Mouse (Mus musculus) left cerebral cortex, postnatal 10 days (tissue): ENCODE data around the gene Zbtb8b. TPM values are rescaled to one million over a fixed set of nuclear protein-coding genes. Genes with fewer than 3 reads are reported as not detected.
A peak's percentile ranks its signal among the peaks of the same experiment; 100 is the strongest.
"Not testable (repeated sequence)": the region's sequence is repeated elsewhere in the genome, so short reads cannot be mapped to it uniquely, and the experiment has no call there.

ENCODE experiments used
- DNase-seq, 2 experiments: peaks; one replicate each; pipeline ENCODE4 v3.0.0; 2021 to 2022; ENCODE audit warnings: low spot score in 2 of 2, mixed read lengths in 1 of 2; ENCODE audit errors: extremely low spot score in 1 of 2
- intact Hi-C: fragments of 180-260 bp; cut with DNase I; formaldehyde crosslinking; loops from one replicate; pipeline ENCODE4 v1.15.1; 2025
- total RNA-seq, 2 experiments: library from RNA; stranded (reverse); gene quantifications; 2 replicates each; pipeline ENCODE4 v1.2.3; 2021

The Zbtb8b gene
- total RNA-seq = 1 to 10 TPM; 4.6 to 4.7 TPM

- peak; percentile 74 to 79 for DNase-seq
- intact Hi-C loops = no loop called here
Observed at GRCm38 (mm10) chr4:129440340-129441063, at the start of gene Zbtb8b. Gene Zbtb8b, minus strand, starts transcription at chr4:129440853.

GRCm38 (mm10) chr4:129481090-129481489, 40.4 kb upstream of the Zbtb8b start:
- no peak for DNase-seq
- intact Hi-C loops = no loop called here

- no peak for DNase-seq
- intact Hi-C loops = no loop called here
Observed at GRCm38 (mm10) chr4:129479863-129480262, 39.2 kb upstream of the Zbtb8b start.

- no peak for DNase-seq
- intact Hi-C loops = no loop called here
Observed at GRCm38 (mm10) chr4:129476047-129476446, 35.4 kb upstream of the Zbtb8b start.

- DNase-seq = no peak
- intact Hi-C loops = no loop called here
Observed at GRCm38 (mm10) chr4:129464286-129464815, 23.7 kb upstream of the Zbtb8b start.

- intact Hi-C loops = no loop called here
- no peak for DNase-seq
Observed at GRCm38 (mm10) chr4:129463097-129464059, 22.7 kb upstream of the Zbtb8b start.

GRCm38 (mm10) chr4:129462118-129462517, 21.5 kb upstream of the Zbtb8b start:
- no peak for DNase-seq
- intact Hi-C loops = no loop called here

GRCm38 (mm10) chr4:129461183-129461960, 20.7 kb upstream of the Zbtb8b start, which contains the start of gene Bsdc1:
Gene Bsdc1, plus strand, starts transcription at chr4:129461581.
- intact Hi-C loops = no loop called here

GRCm38 (mm10) chr4:129460827-129461182, 20.2 kb upstream of the Zbtb8b start:
- intact Hi-C loops = no loop called here
- DNase-seq = no peak

More at GRCm38 (mm10) chr4:129461183-129461960, 20.7 kb upstream of the Zbtb8b start, which contains the start of gene Bsdc1:
- peak; percentile 99 to 100 for DNase-seq

- no peak for DNase-seq
- intact Hi-C loops = loop anchor here (5.0 kb wide), 1 partner anchor 252 kb away; no protein-coding TSS in a partner anchor
Observed at GRCm38 (mm10) chr4:129459726-129460125, 19.1 kb upstream of the Zbtb8b start.

- intact Hi-C loops = loop anchor here (5.0 kb wide), 1 partner anchor 250 kb away; no protein-coding TSS in a partner anchor
- DNase-seq = not testable (repeated sequence)
Observed at GRCm38 (mm10) chr4:129457311-129457710, 16.7 kb upstream of the Zbtb8b start.

GRCm38 (mm10) chr4:129456126-129456525, 15.5 kb upstream of the Zbtb8b start:
- intact Hi-C loops = loop anchor here (5.0 kb wide), 1 partner anchor 249 kb away; no protein-coding TSS in a partner anchor

GRCm38 (mm10) chr4:129455265-129455664, 14.6 kb upstream of the Zbtb8b start:
- intact Hi-C loops = loop anchor here (2.0 to 5.0 kb wide), 2 partner anchors 104 to 248 kb away; no protein-coding TSS in a partner anchor
- peak; percentile 54 to 80 for DNase-seq

More at GRCm38 (mm10) chr4:129456126-129456525, 15.5 kb upstream of the Zbtb8b start:
- no peak for DNase-seq

- intact Hi-C loops = no loop called here
Observed at GRCm38 (mm10) chr4:129451471-129452169, 11.0 kb upstream of the Zbtb8b start.

GRCm38 (mm10) chr4:129450851-129451250, 10.2 kb upstream of the Zbtb8b start:
- DNase-seq = no peak
- intact Hi-C loops = no loop called here

More at GRCm38 (mm10) chr4:129451471-129452169, 11.0 kb upstream of the Zbtb8b start:
- DNase-seq = no peak

GRCm38 (mm10) chr4:129448713-129449112, 8.1 kb upstream of the Zbtb8b start:
- DNase-seq = no peak
- intact Hi-C loops = no loop called here

- DNase-seq = no peak
- intact Hi-C loops = no loop called here
Observed at GRCm38 (mm10) chr4:129447778-129448563, 7.3 kb upstream of the Zbtb8b start.
